Mouse (Mus musculus): ENCODE results near the gene Brd3.

DNA sequence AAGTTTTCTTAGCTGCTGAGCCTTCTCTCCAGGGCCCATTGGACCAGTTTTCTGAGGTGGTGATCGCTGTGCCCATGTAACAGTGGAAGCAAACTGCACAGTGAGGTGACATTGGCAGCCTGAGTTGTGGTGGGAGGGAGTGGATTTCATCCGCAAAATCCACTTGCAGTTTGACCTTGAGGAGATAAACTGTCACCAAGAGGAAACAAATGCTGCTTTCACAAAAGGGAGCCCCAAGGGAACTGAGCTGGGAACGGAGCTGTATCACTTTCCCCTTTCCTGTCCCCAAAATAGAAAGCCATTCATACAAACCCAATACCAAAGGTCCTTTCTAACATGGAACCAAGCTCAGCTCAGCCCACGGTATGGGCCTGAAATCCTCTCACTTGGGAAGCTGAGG is 27.6 kb downstream of the Brd3 start:
- TF ChIP-seq POLR2A (IDR thresholded peaks at IDR 0.05; ENCODE audit: low read depth, low read length) (no peak), CTCF (conservative IDR thresholded peaks at IDR 0.05; ENCODE audit: insufficient read depth, insufficient read length, low read depth, low read length) (no peak)
